Mouse (Mus musculus): ENCODE data around the gene Gcgr.

GRCm38 (mm10) chr11:120580190-120580589, 49.7 kb downstream of the Gcgr start:
- TF ChIP-seq CTCF (IDR thresholded peaks at IDR 0.05; ENCODE audit: control insufficient read depth, insufficient read depth, insufficient read length) (no peak), MYOD1 (IDR thresholded peaks at IDR 0.05; ENCODE audit: control insufficient read depth, insufficient read length, low read depth) (no peak), USF1 (IDR thresholded peaks at IDR 0.05; ENCODE audit: low read depth) (no peak), CEBPB (IDR thresholded peaks at IDR 0.05; ENCODE audit: low read depth) (no peak)
